Comparison of ENCODE assay signal across 17 mouse cellular contexts in the genomic region with DNA sequence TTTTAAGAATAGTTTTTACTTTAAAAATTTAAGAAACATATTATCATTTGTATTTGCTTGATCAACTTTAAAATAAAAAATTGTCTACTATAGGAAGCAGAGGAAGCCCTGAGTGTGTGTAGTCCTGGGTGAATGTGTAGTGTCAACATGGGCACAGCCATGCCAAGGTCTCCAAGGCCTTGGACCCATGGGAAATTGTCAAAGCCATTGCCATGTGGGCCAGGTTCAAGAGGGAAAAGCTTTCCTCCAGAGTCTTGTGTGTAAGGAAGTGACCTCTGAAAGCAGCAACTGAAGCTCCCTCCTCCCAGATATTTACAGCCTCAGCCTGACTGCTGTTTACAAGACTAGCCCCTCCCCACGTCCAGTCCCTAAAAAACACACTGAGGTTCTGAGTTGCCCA.
"Had no signal": no experiment of that assay in that cellular context is flagged by ENCODE, and none has a peak within 500 bp of the region (broad histone marks: within the 10 kb centered on the region; RNA-seq: fewer than 3 reads in every experiment).

No protein-coding gene starts in this region.

- ATAC-seq: liver, postnatal 0 days; lung, postnatal 0 days; midbrain, embryonic 15.5 days had no signal

- H3K4me1 ChIP-seq: limb, embryonic 12.5 days; limb, embryonic 15.5 days; midbrain, embryonic 15.5 days; stomach, embryonic 15.5 days had no signal

- H3K4me2 ChIP-seq: limb, embryonic 12.5 days; limb, embryonic 15.5 days; liver, embryonic 11.5 days; lung, embryonic 14.5 days; midbrain, embryonic 15.5 days; neural tube, embryonic 13.5 days; stomach, embryonic 15.5 days had no signal

- H3K9ac ChIP-seq: limb, embryonic 12.5 days; limb, embryonic 15.5 days; liver, embryonic 14.5 days; liver, postnatal 0 days; lung, embryonic 14.5 days; midbrain, embryonic 15.5 days; neural tube, embryonic 13.5 days; stomach, embryonic 15.5 days had no signal

- H3K27ac ChIP-seq: kidney, postnatal 0 days; limb, embryonic 12.5 days; limb, embryonic 15.5 days; liver, embryonic 14.5 days; midbrain, embryonic 15.5 days; neural tube, embryonic 13.5 days; stomach, embryonic 15.5 days had no signal

- DNase-seq: kidney, adult 2 months; kidney, postnatal 25 days; layer of hippocampus, postnatal 36 days; left cerebral cortex, postnatal 4 days; liver, postnatal 0 days; lung, embryonic 14.5 days; thymus, postnatal 25 days had no signal

- H3K36me3 ChIP-seq: limb, embryonic 12.5 days; limb, embryonic 15.5 days; midbrain, embryonic 15.5 days; neural tube, embryonic 13.5 days; stomach, embryonic 15.5 days had no signal

- H3K27me3 ChIP-seq: limb, embryonic 12.5 days; limb, embryonic 15.5 days; midbrain, embryonic 15.5 days; neural tube, embryonic 13.5 days; stomach, embryonic 15.5 days had no signal

- H3K4me3 ChIP-seq: limb, embryonic 12.5 days; limb, embryonic 15.5 days; midbrain, embryonic 15.5 days; myocyte; neural tube, embryonic 13.5 days; stomach, embryonic 15.5 days had no signal

- H3K9me3 ChIP-seq: limb, embryonic 12.5 days; limb, embryonic 15.5 days; midbrain, embryonic 15.5 days; neural tube, embryonic 13.5 days; stomach, embryonic 15.5 days had no signal
